Mouse (Mus musculus) spleen, adult 2 months (tissue): ENCODE data around the gene Mtch1. TPM values are rescaled to one million over a fixed set of nuclear protein-coding genes. Genes with fewer than 3 reads are reported as not detected.

Experiments used
- DNase-seq, 2 experiments: peaks; one replicate each; pipeline versions ENCODE4 v3.0.0 to v3.0.0-alpha.2; 2012 to 2021; ENCODE audit warnings: low spot score in 2 of 2, low read depth in 1 of 2
- H3K27ac ChIP-seq: fragments of 200-500 bp; 2 replicates; pipeline ENCODE4 v1.5.1; 2012; ENCODE audit warnings: low read length, inconsistent platforms; ENCODE audit not compliant: insufficient read depth
- H3K27me3 ChIP-seq: fragments of 200-500 bp; 2 replicates; pipeline ENCODE4 v1.6.1; 2012; ENCODE audit warnings: mild to moderate bottlenecking, moderate library complexity, low read length, inconsistent platforms; ENCODE audit not compliant: control insufficient read depth, insufficient read depth
- H3K36me3 ChIP-seq: fragments of 200-500 bp; 2 replicates; pipeline ENCODE4 v1.6.1; 2012; ENCODE audit warnings: mild to moderate bottlenecking, low read length, inconsistent platforms; ENCODE audit not compliant: control insufficient read depth, insufficient read depth
- H3K4me1 ChIP-seq: fragments of 200-500 bp; 2 replicates; pipeline ENCODE4 v1.6.1; 2011; ENCODE audit warnings: inconsistent platforms; ENCODE audit not compliant: control insufficient read depth, insufficient read depth, insufficient read length
- H3K4me3 ChIP-seq: fragments of 200-500 bp; 2 replicates; pipeline ENCODE4 v1.5.1; 2011; ENCODE audit warnings: mild to moderate bottlenecking, inconsistent platforms; ENCODE audit not compliant: insufficient read depth, insufficient read length; ENCODE audit errors: extremely low read depth
- CTCF ChIP-seq: fragments of 200-500 bp; IDR thresholded peaks from 2 replicates; pipeline ENCODE4 v1.5.1; 2011; ENCODE audit warnings: mild to moderate bottlenecking, inconsistent platforms; ENCODE audit not compliant: insufficient read depth, insufficient read length, insufficient replicate concordance; ENCODE audit errors: extremely low read depth
- POLR2A ChIP-seq: fragments of 200-500 bp; IDR thresholded peaks from 2 replicates; pipeline ENCODE4 v1.6.1; 2011; ENCODE audit warnings: low read depth, low read length, inconsistent platforms
- WGBS: fragments of 180-500 bp; shearing (Covaris S2); methylation state at CpG from one replicate; pipeline ENCODE4 v1.1.7; 2018; 5-methylcytosine and 5-hydroxymethylcytosine counted together
- polyA plus RNA-seq: library from polyadenylated mRNA; depleted of rRNA; stranded (reverse); fragments of >200 nt; gene quantifications from 2 replicates; pipeline ENCODE4 v1.2.3, GENCODE M21; 2012; rRNA removed

The Mtch1 gene
- polyA plus RNA-seq, 1 experiment = 145 TPM

DNA sequence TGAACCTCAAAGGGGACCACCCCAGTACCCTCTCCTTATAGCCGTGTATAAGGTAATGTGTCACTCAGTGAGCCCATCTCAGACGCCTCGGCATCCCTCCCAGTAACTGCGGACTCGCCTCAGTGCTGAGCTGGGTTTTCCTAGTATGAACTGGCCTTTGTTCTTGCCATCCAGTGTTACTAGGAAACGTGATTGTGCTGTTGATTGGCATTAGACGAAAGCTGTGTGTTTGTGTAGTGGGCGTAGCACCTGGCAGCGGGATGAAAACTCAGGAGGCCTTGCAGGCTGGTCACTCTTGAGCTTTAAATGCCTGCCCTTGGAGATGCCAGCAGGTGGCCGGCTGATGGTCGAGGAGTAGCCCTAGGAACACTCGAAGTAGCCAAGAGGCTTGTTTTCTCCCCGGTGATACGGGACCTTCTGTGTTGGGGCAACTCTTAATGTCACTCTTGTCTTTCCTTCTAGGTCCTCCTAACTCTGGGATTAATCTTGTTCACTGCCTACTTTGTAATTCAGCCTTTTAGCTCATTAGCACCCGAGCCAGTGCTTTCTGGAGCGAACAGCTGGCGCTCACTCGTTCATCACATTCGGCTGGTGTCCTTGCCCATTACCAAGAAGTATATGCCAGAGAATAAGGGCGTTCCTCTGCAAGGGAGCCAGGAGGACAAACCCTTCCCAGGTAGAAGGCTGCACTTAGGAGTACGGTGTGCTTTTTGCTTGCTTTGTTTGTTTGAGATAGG, 65.3 kb downstream of the Mtch1 start:
- TF ChIP-seq CTCF = no peak
- no peak for TF ChIP-seq POLR2A
- Histone ChIP-seq H3K36me3 (peaks cover 18% of the 10 kb centered on the region), H3K4me3 (no peak overlapping the region), H3K27me3 (no peaks in the 10 kb centered on the region), H3K27ac (no peak overlapping the region), H3K4me1 (peaks cover 2% of the 10 kb centered on the region; the same call in 1 of the 2 replicates)
- no peak for DNase-seq
- 93% methylated on average over 21 of the region's 21 CpGs for WGBS

Other genes starting within 250 kb of the Mtch1 start
- 4.9 and 5.2 TPM in 2 replicates for gene Rab44, start 233.8 kb downstream of the Mtch1 start, polyA plus RNA-seq
- gene Cpne5, start 109.8 kb downstream of the Mtch1 start, polyA plus RNA-seq = 2.4 and 3.6 TPM in 2 replicates
- gene Ppil1, start 83.7 kb downstream of the Mtch1 start, polyA plus RNA-seq = 24.8 and 34.0 TPM in 2 replicates
- 36.5 TPM in 2 replicates for gene BC004004, start 79.1 kb downstream of the Mtch1 start, polyA plus RNA-seq
- 4.2 and 6.4 TPM in 2 replicates for gene Pi16, start 30.3 kb downstream of the Mtch1 start, polyA plus RNA-seq
- 268 and 346 TPM in 2 replicates for gene Fgd2, start 13.0 kb upstream of the Mtch1 start, polyA plus RNA-seq
- 56.6 and 90.2 TPM in 2 replicates for gene Pim1, start 142.8 kb upstream of the Mtch1 start, polyA plus RNA-seq
- not detected in 2 replicates for gene Gm17657, start 201.7 kb upstream of the Mtch1 start, polyA plus RNA-seq
- gene Tbc1d22b, start 201.9 kb upstream of the Mtch1 start, polyA plus RNA-seq = 15.5 and 17.7 TPM in 2 replicates
- gene Tmem217, start 204.5 kb upstream of the Mtch1 start, polyA plus RNA-seq = not detected in 2 replicates